Mouse (Mus musculus): ENCODE measurements at regions not wholly inside any gene's neighbourhood (a gene's known extent, or its start where the extent isn't known, plus 50 kb on each side); places are given as distances from the start of the nearest gene placed in this dataset.
"Not testable (repeated sequence)": the region's sequence is repeated elsewhere in the genome, so short reads cannot be mapped to it uniquely, and the experiment has no call there.

DNA sequence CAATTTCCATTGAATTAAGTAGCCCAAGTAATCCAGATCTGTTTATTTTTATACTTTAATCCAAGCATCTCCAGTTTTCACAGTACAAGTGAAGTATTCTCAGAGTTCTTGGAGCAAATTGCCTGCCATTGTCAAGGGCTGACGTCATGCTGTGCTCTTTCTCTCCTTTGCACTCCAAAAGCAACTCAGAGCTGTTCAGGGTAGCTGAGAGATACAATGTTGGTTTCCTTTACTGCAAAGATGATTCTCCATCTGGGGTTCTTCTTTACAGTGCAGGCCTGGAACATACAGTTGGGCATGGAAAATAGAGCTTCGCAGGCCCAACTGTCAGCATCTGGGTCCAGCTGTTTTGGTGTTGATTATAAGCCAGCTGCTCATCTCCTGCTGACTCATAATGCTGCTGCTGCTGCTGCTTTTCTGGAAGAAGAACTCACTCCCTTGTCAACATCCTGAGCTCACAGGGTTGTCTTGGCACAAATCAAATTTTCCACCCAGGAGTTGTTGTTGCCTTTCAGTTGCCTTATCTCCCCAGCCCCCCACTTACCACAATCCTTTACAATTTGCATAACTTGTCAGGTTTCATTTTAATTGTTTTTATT, 454.7 kb upstream of the Slc5a7 start:
- no peak for DNase-seq (ENCODE audit: low spot score)

DNA sequence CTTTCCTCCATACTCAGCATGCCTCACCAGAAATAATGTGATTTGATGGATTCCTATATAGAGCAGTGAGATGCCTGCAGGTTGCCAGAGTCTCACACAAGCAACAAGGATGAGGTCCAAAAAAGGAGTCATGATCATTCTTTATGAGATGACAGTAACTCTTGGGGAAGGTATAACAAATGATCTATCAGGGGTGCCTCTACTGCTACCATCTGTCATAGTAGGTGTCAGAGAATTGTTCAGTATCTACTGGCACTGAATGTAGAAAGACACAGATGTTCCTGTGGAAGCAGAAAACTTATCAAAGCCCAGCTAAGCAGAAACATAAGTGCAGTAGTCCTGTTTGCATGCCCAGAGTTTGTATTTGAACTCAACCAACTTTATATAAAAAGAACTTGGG, 454.1 kb upstream of the Slc5a7 start:
- no peak for DNase-seq (ENCODE audit: low spot score)

DNA sequence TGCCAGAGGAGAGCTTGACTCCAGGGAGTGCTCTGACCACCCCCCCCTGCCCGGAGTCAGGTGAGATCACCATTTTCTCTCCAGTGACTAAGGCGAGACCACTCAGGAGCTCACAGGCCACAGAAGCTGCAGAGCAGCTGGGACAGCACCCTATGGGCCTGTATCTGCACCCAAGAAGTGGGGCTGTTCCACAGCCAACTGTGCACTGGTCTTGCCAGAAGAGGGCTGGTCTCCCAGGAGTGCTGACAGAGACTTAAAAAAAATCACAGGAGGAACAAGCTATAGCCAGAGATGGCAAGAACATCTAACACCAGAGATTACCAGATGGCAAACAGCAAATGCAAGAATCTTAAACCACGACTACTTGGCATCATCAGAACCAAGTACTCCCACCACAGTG, 437.0 kb upstream of the Slc5a7 start:
- no peak for DNase-seq (ENCODE audit: low spot score)

DNA sequence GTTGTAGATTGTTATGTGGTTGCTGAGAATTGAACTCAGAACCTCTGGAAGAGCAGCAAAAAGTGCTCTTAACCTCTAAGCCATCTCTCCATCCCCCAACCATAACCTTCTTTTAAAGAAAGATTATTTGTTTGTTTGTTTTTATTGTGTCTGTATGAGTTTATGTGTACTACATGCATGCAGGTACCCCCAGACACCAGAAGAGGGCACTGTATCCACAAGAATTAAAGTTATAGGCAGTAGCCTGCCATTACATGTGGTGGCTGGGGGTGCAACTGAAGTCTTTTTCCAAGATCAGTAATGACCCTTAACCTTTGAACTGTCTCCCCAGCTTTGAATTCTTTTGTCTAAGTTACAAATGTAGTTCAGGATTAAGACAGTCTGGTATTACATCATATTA, 428.8 kb upstream of the Slc5a7 start:
- DNase-seq (ENCODE audit: low spot score) = no peak

DNA sequence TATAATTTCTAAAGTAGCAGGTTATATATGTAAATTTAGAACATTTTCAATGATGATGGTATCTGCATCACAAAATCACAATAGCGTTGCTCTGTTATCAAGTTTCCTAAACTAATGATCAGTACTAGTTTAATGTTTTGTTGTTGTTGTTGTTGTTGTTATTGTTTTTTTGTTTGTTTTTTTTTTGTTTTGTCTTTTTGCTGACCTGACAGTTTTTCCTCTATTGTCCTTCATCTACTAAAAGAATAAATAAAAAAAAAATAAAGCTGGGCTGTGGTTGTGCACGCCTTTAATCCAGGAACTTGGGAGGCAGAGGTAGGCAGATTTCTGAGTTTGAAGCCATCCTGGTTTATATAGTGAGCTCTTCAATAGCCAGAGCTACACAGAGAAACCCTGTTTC, 427.9 kb upstream of the Slc5a7 start:
- no peak for DNase-seq (ENCODE audit: low spot score)

DNA sequence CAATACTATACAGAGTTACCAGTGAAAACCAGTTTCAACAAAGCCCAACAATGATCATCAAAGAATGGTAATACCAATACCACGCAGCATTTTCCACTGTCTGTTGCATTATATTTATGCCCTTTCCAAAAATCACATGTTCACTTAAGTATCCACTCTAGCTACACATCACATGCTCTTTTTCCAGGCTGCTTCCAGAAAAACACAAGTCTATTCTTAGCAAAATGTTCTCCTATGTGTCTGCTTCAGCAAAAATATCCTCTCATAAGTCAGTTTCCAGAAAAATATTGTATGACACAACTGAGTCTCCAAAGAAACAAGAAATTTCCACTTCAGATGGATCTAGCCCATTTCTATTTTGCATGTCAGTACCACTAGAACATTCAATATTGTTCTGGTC, 414.2 kb upstream of the Slc5a7 start:
- DNase-seq (ENCODE audit: low spot score) = no peak

DNA sequence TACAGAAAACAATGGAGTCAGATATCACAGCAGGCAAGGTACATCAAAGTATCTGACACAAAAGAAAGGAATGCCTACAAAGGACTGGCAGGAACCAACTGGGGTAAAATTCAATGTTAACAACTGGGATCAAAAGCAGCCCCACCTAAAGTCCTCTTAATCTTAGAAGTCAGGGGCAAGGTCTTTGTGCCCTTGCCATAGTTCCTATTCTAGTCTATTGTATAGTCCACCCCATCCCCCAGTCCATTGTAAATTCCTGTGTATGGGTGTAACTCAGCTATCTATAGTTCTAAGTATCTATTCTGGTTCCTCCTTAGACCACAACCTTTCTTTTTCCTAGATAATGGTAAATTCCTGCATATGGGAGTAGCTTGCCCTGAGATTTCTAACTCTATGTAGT, 409.0 kb upstream of the Slc5a7 start:
- not testable (repeated sequence) for DNase-seq (ENCODE audit: low spot score)

DNA sequence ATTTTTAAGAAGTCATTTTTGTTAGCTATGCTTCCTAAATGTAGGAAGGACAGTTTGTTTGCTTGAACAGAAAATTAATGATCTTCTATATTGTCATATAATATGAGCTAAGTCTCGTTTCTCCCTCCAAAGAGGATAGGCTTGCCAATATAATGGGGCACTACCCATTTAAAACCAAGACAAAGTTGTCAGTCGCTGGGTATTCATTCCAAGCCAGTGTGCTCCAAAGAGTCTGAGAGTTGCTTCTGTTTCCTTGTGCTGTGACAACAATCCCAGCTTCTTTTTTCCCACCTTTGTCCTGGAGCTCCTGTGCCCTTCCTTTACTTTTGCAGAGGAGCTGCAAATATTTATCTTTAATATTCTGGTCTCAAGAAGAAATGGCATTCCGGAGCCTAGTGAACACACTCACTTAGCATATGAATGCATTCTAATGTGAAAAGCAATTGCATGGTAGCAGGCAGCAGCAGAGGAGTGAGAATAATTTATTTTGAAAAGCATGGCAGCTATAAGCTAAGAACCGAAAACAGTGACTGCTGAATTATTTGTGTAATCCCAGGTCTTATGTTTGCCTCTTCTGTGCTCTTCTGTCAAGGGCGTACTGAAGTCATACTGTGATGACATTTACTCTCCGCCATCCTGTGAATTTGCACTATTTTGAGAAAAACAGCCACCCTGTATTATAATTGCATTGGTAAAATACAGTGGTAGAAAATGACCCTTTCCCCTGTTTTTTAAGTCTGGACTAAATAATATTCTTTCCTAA, 402.7 kb upstream of the Slc5a7 start:
- no peak for DNase-seq (ENCODE audit: low spot score)

DNA sequence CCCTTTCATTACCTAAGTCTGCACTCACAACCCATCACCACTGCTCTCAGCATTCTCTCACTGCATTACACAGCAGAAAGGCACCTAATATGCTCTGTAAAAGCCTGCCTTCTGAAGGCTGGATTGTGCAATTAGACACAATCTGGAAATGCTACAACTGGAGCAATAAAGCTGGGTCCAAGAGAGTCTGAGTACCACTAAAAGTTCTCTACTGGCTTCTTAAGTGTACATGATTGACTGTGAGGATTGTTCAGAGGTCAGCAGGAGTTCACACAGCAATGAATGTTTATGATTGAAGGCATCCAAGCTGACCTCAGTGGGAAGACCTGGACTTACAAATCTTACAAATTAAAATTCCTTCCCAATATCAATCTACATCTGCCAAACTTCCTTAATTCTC, 395.8 kb upstream of the Slc5a7 start:
- DNase-seq (ENCODE audit: low spot score) = no peak

DNA sequence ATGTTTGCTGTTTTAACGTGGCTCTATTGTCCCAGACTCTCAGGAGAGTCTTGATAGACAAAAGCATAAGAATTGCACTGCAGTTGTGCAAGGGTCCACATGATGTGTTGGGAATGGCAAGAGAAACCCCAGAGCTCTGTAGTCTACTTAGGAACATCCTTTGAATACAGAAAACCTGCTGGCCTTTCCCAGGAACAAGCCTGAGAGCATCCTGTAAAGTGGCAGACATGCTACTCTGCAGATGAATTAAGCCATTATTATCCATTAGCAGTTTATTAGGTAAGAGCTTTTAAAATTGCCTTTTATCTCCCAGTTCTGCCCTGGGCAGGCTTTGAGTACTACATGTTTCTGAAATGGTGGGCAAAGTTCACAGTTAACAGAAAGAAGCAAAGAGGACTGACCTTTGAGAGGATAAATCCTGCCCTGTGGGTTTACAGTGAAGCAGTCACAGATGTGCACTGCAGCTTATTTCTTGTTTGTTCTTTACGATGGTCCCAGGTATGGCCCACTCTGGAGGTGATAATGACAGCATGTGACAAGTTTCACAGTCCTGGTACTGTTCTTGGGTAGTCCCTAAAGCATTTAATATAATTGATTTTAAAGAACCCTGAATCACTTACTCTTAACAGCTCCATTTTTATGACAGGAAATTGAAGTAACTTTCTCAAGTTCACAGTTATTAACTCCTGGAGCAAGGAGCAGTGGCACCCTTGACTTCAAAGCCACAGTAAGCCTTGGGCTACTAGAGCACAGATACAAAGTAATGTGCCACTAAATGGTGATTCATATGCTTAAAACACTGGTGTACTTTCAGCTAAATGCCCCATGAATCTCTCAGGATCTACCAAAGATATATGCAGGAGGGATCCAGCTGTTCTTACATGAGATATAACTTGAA, 386.6 kb upstream of the Slc5a7 start:
- no peak for DNase-seq (ENCODE audit: low spot score)

DNA sequence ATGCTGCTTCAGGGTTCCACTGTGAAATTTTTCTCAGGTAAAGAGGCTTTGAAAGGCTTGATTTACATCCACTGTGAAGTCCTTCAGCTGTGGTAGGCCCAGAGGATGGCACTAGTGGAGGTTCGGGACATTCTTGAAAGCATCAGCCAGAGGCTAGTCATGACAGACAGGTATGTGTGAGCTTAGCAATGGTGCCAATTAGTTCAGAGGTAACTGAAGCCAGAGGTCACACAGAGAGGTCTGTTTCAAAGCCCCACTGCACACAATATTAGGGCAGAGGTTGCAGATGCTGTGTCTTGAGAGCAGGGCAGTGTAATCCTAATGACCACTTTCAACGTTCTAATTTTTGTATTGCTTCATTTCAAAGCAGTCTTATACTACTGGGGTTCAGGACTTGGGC, 379.3 kb upstream of the Slc5a7 start:
- no peak for DNase-seq (ENCODE audit: low spot score)

DNA sequence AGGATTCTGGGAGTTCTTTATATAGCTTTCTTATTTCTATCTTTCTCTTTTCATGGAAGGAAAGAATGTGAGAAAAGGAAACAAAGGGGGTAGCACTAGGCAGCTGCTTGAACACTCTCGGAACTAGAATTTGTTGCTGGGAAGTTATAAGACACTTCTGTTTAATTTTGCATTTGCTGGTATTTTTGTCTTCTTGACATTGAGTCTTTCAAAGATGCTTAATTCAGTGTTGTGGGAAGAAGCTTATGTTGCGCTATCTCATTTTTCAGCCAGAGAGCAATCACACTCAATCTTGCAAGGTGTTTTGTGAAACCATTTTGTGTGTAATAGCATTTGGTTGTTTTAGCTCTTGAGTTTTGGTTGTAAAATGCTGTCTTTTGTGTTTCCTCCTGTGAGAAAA, 370.7 kb upstream of the Slc5a7 start:
- no peak for DNase-seq (ENCODE audit: low spot score)

DNA sequence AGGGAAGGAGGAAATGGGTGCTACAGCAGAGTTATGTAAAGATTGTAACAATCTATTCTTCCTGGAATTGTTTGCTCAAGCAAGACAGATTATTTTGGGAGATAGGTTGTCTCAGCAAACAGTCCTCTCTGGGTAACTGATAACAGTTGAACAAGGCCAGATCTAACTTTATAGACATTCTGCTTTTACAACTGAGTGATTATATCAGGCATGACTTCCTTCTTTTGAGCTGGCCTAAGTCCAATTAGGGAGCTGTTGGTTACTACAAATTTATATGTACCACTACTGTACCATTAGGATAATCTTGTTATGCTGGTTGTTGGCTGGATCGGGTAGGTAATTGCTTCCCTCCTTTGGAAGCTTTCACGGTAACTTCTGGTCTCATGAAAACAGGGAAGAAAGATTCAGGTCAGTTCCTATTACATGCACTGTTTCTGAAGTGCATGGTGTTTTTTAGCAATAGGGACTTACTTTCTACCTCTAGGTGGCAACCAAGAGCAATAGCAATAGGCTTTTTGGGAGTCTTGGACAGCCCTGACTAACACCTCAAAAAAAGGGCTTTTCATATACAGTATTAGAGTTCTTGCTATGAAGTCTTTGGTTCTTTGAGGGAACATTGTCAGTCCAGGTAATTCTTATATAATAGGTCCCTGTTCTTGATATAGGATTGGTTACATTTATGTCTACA, 363.9 kb upstream of the Slc5a7 start:
- peak; percentile 21 for DNase-seq (ENCODE audit: low spot score)

DNA sequence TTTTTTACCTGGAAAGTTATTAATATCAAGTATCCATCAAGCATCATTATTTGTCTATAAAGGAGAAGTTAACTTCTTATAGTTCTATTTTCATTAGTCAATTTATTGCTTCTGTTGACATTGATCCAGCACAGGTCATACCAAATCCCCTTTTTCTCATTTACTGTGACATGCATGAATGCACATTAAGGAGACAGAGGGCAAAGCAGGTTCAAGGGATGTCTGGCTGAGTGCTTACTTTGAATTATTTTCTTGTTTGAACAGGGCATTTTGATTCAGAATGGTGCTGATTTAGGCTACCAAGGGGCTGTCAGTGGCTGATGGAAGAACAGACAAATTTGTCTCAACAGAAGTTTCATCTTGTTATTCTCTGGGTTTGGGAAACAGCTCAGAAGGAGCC, 357.7 kb upstream of the Slc5a7 start:
- DNase-seq (ENCODE audit: low spot score) = no peak

All from layer of hippocampus, adult 9-10 months (tissue).